Mouse (Mus musculus) urinary bladder, postnatal 36 days (tissue): ENCODE data around the gene Tacc3.

ENCODE experiments used
- DNase-seq, 2 experiments: peaks; one replicate each; pipeline ENCODE4 v3.0.0; 2022; ENCODE audit warnings: low spot score in 2 of 2, mixed read lengths in 1 of 2

Gene Tacc3

DNA sequence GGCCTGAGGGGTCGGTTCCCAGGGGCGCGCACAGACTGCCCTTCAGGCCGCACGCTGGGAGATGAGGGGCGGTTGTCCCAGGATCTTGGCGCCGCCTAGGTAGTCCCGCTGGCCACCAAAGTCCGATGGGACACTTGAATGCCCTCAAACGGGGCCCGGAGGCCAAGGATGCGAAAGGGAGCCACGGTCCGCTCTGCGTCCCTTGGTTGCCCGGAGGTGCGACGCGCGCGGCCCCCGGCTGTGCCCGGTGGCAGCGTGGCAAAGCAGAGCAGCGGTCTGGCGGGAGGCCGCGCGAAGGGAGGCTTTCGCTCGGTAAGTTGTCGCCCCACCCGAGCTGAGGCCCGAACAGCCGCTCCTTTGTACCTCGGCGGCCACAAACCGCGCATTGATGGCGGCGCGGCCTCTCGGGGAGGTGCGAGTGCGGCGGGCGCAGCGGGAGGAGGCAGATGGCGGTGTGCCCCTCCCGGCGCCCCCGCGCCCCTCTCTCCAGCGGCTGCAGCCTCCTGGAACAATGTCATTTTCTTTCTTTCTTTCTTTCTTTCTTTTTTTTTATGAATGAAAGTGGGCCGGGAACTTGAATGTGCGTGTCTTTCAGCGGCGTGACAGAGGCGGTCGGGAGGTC is 65.2 kb downstream of the Tacc3 start:
- DNase-seq, result no peak

DNA sequence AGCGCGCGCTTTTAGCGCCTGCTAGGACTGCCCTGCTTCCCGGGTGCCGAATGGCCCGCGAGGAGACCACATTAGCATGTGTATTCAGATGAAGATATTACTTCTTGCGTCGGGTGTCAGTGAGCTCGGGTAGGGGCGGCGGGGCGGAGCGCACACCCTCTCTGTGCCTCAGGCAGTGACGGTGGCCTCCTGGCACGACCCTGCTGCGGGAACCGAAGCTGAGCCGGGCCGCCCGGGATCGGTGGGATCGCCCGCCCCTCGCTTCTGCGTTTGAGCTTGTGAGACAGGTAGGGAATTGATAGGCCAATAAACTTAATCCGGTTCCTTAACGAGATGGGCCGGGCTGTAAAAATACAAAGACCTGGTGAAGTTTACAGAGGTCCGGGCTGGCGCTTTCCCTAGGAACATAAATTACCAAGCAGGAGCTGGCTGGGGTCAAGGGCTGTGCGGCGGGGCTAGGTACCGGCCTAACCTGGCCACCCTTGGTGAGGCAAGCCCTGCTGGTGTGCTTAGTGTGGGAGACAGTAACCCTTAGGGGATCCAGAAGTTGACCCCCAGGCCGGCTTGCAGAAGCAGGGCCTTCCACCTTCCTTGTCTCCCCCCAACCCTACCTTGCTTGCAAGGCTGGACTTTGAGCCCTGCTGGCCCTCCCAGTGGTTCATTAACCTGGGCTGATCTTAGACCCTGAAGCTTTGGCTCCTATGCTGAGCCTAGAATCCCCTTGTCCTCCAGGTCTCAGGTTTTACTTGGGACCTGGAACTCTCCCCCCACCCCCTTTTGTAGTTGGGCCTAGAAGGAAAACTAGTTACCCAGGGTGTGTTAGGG is 65.9 kb downstream of the Tacc3 start:
- no peak for DNase-seq

DNA sequence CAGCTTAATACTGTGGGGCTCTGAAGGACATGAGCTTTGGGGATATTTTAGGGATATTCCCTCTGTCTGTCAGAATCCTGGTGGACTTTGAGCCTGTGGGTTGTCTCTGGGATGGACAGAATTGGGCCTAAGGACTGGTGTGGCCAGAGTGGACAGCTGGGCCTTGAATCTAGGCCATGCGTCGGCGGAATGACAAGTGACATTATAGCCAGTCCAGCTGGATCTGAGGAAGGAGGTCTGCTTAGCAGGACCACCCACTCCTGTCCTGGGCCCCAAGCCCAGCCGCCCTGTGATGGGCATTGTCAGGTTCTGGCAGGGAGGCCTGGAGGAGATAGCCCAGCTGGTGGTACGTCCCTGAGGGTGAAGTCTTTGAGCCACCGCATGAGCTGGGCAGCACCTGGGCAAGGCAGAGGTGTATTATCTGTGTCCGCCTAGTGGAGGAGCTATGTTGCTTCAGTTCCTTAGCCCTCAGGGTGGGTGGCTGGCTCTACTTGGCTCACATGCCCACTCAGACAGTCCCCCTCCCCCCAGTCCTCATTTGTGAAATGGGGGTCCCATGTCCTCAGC is 68.2 kb downstream of the Tacc3 start:
- DNase-seq, result no peak

DNA sequence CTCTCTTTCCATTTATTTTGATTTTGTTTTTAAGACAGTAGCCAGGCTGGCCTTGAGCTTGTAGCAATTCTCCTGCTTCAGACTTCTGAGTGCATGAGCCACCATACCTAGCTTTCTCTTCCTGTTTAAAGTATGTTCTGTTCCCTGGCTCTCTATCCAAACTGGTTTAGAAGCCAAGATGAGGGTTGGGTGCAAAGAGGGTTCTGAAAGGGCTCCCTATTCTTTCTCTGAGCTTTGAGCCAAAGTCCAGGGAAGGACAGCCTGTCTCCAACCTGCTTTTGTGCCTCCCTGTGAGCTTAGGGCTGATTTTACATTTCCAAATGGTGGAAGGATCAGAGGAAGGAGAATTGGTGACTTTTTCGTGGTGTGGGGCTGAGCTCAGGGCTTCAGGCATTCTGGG is 69.0 kb downstream of the Tacc3 start:
- no peak for DNase-seq
